Mouse (Mus musculus): ENCODE results near the gene Cpt1c.
"Not testable (repeated sequence)": the region's sequence is repeated elsewhere in the genome, so short reads cannot be mapped to it uniquely, and the experiment has no call there.

Cpt1c gene

DNA sequence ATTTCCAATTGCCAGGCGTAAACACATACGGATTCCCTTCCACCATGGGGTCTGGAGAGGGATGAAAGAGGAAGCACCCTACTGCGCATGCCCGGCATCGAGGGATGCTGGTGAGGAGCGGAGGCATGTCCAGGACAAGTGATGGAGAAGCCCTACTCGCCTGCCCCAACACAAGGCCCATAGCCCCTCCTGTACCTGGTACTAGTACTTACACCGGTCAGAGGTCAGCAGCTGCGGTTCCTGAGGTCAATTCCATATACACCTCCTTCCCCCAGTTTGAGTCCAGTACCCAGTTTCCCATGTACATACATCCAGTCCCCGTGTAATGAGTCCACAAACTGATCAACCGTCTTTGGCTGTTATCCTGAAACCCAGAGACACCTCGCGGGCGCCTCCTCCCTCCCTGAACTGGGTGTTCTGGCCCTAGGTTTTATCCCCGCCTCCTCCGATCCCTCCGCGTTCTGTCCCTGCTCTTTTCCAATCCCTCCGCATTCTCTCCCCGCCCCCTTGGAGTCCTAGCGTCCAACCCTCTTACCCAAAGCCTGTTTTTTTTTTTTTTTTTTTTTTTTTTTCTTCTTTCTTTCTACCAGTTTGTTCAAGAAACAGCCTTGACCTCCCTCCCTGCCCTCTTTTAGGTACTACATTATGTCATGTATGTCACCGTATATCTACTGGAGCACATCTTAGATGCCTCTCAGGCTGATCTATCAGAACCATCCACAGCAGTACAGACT, at the start of gene Cpt1c:
Gene Cpt1c (minus strand): TSS at position 469 of the 734 bp plus-strand sequence.
- DNase-seq (ENCODE audit: low spot score) = peak; percentile 72

GRCm38 (mm10) chr7:45023711-45024110, 49.1 kb upstream of the Cpt1c start:
- DNase-seq (ENCODE audit: low spot score) = not testable (repeated sequence)

DNA sequence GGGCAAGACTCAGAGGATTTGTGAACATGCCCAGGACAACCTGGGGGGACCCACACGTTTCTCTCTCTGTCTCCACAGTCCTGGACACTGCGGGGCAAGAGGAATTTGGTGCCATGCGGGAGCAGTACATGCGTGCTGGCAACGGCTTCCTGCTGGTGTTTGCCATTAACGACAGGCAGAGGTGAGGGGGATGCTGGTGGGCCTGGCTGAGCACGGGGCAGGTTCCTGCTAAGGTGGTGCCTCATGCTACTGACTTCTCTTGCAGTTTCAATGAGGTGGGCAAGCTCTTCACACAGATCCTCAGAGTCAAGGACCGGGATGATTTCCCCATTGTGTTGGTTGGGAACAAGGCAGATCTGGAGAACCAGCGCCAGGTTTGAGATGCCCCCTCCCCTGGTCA, 45.6 kb upstream of the Cpt1c start:
- no peak for DNase-seq (ENCODE audit: low spot score)

- DNase-seq (ENCODE audit: low spot score) = no peak
These were observed 44.5 kb upstream of the Cpt1c start for GRCm38 (mm10) chr7:45019031-45019571.

GRCm38 (mm10) chr7:45017242-45018061, 42.8 kb upstream of the Cpt1c start, which contains the start of gene Rras:
Gene Rras (plus strand): TSS chr7:45017961.
- peak; percentile 88 for DNase-seq (ENCODE audit: low spot score)

DNA sequence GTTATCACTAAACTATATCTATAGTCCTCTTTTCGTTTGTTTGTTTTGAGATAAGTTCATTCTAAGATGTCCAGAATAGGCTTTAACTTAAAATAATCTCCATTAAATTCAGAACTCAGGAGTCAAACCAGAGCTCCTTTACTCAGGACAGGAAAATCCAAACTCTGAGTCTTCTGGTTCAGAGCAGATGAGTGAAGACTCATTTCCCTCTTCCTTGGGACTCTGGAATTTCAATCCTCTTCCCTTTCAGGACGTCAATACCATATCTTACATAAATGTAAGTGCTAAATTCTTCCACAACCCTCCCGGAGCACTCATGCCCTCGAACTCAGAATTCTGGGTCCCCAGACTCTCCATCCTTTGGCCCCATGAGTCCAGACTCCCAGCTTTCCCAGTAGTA, 42.1 kb upstream of the Cpt1c start:
- no peak for DNase-seq (ENCODE audit: low spot score)

GRCm38 (mm10) chr7:45015957-45016612, 41.4 kb upstream of the Cpt1c start, which contains the start of gene Scaf1:
Gene Scaf1 (minus strand): TSS chr7:45016363.
- DNase-seq (ENCODE audit: low spot score) = peak; percentile 98

DNA sequence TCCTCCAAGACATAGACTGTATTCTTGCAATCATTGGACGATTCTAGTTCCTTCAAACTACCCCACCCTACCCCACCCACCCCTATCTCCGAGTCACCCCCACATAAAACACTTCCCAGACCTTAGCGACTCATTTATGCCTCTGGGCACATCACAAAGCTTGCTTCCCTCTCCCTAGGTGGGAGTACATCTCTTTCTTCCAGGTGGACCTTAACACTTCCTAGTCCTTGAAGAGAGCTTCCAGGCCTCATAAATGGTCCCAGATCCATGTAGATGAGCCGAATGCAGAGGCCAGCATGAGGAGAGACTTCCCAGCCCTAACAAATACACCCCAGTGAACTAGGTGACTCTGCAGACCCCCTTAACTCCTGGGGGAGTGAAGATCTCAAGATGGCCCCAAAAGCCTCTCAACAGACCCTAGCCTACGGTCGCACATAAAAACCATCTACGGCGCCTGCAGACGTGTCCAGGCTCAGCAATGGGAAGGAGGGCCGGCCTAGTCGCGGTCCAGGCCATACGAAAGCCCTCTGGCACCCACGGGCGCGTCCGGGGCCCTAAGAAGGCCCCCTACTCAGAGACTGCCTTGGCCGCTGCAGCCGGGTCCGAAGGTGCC, 40.8 kb upstream of the Cpt1c start:
- DNase-seq (ENCODE audit: low spot score) = no peak

GRCm38 (mm10) chr7:45014096-45014451, 39.4 kb upstream of the Cpt1c start:
- DNase-seq (ENCODE audit: low spot score) = no peak

DNA sequence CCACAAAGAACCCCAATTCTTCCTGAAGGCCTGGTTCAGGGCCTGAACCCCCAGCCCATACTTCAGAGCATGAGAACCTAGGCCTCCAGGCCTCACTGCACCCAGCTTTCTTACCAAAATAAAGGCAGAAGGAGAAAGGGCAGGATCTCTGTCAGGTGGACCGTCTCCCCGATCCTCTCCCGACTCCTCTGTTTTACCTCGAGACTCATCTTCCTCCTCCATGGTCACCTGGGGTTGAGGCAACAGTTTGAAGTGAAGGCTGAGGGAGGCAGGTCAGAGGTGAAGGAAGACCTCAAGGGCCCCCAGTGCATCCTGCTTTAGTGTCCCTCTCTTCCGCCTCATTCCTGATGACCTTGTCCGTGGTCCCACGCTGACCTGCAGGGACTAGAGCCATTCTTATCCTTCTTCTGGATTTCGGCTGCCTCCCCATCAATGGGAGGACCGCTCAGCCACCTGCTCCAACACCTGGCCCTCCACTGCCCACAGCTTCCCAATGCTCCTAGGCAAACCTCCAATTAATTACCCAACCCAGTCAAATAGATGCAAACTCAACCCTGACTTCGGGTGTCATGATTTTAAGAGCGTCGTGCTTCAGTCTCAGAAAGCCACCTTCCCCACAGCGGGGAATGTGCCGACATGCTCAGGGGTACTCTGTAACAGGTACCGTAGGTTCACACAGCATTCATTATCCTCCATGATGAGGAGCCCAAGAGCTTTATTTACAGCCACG, 38.9 kb upstream of the Cpt1c start:
- no peak for DNase-seq (ENCODE audit: low spot score)

- DNase-seq (ENCODE audit: low spot score) = no peak
These were observed 38.2 kb upstream of the Cpt1c start for GRCm38 (mm10) chr7:45012824-45013223.

DNA sequence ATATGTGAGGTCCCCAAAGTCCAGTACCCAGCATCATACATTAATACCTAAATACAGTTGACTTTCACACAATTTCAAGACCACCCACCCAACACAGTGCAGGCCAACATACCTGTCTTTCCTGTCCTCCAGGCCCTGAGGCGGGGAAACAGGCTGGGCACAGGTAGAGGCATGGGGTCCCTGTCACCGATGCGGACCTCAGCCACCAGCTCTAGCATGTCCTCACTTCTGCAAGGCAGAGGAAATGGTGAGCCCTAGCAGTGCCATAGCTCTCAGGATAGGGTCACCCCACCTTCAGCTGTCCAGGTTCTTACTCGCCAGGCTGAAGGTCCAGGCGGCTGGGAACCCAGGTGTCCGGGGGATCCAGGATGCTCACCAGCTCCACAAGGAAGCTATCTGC, 37.4 kb upstream of the Cpt1c start:
- no peak for DNase-seq (ENCODE audit: low spot score)

GRCm38 (mm10) chr7:45008411-45008810, 33.8 kb upstream of the Cpt1c start:
- DNase-seq (ENCODE audit: low spot score) = no peak

GRCm38 (mm10) chr7:45007846-45008245, 33.2 kb upstream of the Cpt1c start:
- DNase-seq (ENCODE audit: low spot score) = no peak

DNA sequence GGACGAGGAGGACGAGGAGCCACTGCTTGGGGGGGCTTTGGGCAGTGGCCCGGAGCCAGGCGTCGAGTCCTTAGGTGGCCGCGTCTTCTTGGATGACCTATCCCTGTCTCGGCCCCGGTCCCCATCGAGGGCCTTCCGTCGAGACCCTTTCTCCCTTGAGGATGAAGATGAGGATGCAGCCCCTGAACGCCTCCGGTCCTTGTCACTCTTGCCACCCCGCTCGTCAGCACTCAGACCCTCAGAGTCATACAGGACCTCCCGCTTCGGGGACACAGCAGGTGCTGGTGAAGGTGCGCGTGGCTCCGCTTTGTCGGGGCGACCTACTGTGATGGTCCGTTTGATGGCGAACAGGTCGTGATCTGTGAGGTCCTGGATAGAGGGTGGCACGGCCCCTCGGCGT, 32.5 kb upstream of the Cpt1c start:
- DNase-seq (ENCODE audit: low spot score) = no peak

DNA sequence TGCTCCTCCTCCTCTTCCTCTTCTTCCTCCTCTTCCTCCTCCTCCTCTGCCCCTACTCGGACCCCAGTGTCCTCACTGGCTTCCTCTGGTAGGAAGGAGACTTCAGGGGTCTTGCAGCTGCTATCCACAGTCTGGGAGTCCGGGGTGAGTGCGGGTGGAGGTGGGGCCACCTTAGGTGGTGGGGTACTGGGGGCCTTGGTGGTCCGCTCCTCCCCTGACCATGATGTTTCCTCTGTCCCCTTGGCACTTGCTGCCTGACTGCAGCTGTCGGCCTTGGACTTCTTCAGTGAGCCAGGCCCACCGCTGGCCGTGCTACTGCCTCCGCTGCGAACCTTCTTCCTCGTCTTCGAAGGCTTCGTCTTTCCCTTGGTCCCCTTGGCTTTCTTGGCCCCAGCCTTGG, 31.9 kb upstream of the Cpt1c start:
- no peak for DNase-seq (ENCODE audit: low spot score)

GRCm38 (mm10) chr7:45005321-45005992, 30.8 kb upstream of the Cpt1c start:
- no peak for DNase-seq (ENCODE audit: low spot score)

- DNase-seq (ENCODE audit: low spot score) = no peak
These were observed 29.9 kb upstream of the Cpt1c start for GRCm38 (mm10) chr7:45004546-45004945.

GRCm38 (mm10) chr7:45002440-45002839, 27.8 kb upstream of the Cpt1c start:
- no peak for DNase-seq (ENCODE audit: low spot score)

- DNase-seq (ENCODE audit: low spot score) = no peak
These were observed 26.0 kb upstream of the Cpt1c start for GRCm38 (mm10) chr7:45000539-45001114.
